Mouse (Mus musculus): Measurements from ENCODE around the gene Itgb2.

Gene Itgb2

GRCm38 (mm10) chr10:77586637-77587036 is 56.6 kb downstream of the Itgb2 start:
- no peak for DNase-seq (ENCODE audit: low read depth, low spot score)

GRCm38 (mm10) chr10:77587091-77587775 is 57.2 kb downstream of the Itgb2 start:
- DNase-seq (ENCODE audit: low read depth, low spot score) = no peak

DNA sequence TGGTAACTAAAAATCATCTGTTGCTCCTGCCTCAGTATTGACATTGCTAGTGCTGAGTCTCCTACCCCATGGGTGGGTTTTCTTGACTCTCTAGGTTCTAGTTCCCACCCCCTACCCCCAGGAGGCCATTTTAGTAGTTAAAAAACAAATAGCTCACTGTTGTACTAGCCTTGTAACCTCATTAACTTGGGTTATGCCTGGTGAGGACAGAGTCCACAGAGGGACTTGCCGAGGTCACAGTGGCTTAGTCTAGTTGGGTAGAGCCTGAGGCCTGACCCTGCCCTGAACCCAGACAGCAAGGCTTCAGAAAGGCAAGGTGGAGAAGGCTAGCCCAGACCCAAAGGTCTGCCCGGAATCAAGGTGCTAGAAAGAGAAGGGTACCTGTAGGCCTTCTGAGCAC is 58.0 kb downstream of the Itgb2 start:
- no peak for DNase-seq (ENCODE audit: low read depth, low spot score)

- DNase-seq (ENCODE audit: low read depth, low spot score) = no peak
Observed at GRCm38 (mm10) chr10:77589117-77589516, 59.1 kb downstream of the Itgb2 start.

- no peak for DNase-seq (ENCODE audit: low read depth, low spot score)
Observed at GRCm38 (mm10) chr10:77589749-77590148, 59.7 kb downstream of the Itgb2 start.

DNA sequence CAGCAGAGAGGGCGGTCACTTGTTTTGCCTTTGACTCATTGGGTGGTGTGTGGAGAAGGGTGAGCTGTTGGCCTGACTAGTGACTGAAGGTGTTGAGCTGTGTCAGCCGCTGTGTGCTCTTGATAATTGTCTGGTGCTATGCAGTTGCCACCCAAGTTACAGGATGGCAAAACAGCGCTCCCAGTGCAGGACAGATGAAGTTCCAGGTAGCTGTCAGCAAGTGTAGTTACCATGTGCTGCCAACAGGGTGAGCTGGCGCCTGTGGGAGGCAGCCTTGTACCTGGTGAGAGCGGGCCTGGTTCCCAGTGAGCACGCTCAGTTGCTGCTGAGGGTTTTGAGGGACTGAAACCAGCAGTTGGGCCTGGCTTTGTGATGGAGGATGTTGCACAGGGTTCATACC is 60.8 kb downstream of the Itgb2 start:
- peak; percentile 66 for DNase-seq (ENCODE audit: low read depth, low spot score)

DNA sequence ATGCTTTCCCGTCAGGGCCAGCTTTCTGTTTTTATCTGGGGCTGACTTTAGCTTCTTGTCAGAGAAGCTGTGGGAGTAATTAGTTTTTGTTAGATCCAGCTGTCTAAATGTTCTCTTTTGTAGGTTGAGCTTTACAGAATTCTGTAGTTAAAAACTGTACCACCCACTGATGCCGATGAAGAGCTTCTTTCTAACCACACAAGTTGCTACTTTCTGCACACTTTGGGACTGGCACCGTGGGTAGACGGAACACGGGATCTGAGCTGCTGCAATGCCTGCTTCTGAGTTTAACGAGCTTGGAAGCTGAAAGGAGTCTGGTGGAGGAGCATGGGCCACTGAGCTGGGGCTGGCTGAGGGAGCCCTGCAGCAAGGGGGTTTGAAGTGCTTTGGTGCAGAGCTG is 61.5 kb downstream of the Itgb2 start:
- no peak for DNase-seq (ENCODE audit: low read depth, low spot score)

- no peak for DNase-seq (ENCODE audit: low read depth, low spot score)
Observed at GRCm38 (mm10) chr10:77596060-77596459, 66.0 kb downstream of the Itgb2 start.

GRCm38 (mm10) chr10:77603021-77603420 is 73.0 kb downstream of the Itgb2 start:
- no peak for DNase-seq (ENCODE audit: low read depth, low spot score)

GRCm38 (mm10) chr10:77604111-77604510 is 74.1 kb downstream of the Itgb2 start:
- no peak for DNase-seq (ENCODE audit: low read depth, low spot score)

DNA sequence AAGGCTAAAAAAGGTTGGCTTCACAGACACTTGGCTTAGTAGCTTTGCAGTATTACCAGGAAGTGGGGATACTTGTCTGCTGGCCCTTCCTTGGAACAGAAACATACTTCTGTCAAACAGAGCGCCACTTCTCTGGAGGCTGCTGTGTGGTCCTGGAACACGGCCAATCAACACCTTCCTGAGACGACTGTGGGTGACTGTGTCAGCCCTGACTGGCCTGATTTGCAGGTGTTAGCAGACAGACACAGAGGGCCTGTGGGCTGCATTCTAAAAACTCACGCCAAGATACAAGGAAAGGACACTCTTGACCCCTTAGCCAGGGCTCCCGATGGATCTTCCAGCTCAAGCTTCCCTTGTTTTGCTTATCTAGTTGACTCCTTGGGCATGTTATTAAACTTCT is 74.9 kb downstream of the Itgb2 start:
- DNase-seq (ENCODE audit: low read depth, low spot score) = no peak

- DNase-seq (ENCODE audit: low read depth, low spot score) = peak; percentile 58
Observed at GRCm38 (mm10) chr10:77605368-77605767, 75.3 kb downstream of the Itgb2 start.

- peak; percentile 92 for DNase-seq (ENCODE audit: low read depth, low spot score)
Observed at GRCm38 (mm10) chr10:77605908-77606826, 76.1 kb downstream of the Itgb2 start, which contains the start of the genes Sumo3 and Gm49325. Gene Sumo3, plus strand, starts transcription at chr10:77606097. Gene Gm49325, plus strand, starts transcription at chr10:77606197.

DNA sequence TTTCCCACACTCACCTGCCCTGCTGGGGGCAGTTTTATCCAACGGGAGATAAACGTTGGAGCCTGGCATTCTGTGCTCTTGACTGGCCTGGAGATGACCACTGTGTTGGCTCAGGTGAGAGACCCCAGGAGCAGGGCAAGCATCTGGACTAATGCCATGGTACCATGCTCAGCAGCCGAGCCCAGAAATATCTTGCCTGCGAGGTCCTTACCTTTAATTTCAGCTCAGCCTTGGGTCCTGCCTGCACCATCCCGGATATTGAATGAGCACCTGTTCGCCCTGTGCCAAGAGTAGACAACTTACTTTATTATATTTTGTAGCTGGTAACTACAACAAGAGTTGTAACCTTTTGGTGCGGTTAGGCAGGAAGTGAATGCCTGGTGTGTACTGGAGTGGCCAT is 76.8 kb downstream of the Itgb2 start:
- DNase-seq (ENCODE audit: low read depth, low spot score) = no peak

DNA sequence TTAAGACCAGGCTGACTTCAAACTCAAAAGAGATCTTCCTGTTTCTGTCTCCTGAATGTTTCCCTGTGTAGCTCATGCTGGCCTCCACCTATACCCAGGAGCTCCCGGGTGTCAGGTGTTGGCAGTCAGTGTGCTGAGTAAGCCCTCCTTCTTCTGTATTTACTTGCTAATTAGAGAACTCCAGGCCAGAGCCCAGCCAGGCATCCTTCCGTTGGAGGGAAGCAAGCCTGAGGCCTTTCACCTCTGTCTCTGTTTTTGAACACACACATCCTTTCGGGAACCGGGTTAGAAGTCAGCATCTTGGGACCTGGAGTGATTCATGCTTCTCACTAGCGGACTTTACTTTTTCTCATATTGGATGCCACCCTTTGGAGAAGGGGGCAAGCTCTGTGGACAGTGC is 77.4 kb downstream of the Itgb2 start:
- no peak for DNase-seq (ENCODE audit: low read depth, low spot score)

- DNase-seq (ENCODE audit: low read depth, low spot score) = no peak
Observed at GRCm38 (mm10) chr10:77608589-77608988, 78.5 kb downstream of the Itgb2 start.

- DNase-seq (ENCODE audit: low read depth, low spot score) = no peak
Observed at GRCm38 (mm10) chr10:77610221-77610961, 80.3 kb downstream of the Itgb2 start.

GRCm38 (mm10) chr10:77613409-77613808 is 83.4 kb downstream of the Itgb2 start:
- no peak for DNase-seq (ENCODE audit: low read depth, low spot score)

Measured in mesoderm, embryonic 11.5 days (tissue).